Mouse (Mus musculus) C2C12 (cell line): Measurements from ENCODE around the gene Cyld.

Experiments
- CTCF ChIP-seq: IDR thresholded peaks from one replicate; pipeline ENCODE4 v1.5.1; 2011; ENCODE audit not compliant: control insufficient read depth, insufficient read depth, insufficient read length
- FOSL1 ChIP-seq: IDR thresholded peaks from one replicate; pipeline ENCODE4 v1.8.0; 2011; ENCODE audit warnings: mild to moderate bottlenecking, low read length; ENCODE audit not compliant: poor library complexity, insufficient read depth, severe bottlenecking
- MAX ChIP-seq: IDR thresholded peaks from one replicate; pipeline ENCODE4 v1.6.1; 2011; ENCODE audit warnings: mild to moderate bottlenecking, control low read depth
- MYOD1 ChIP-seq: IDR thresholded peaks from one replicate; pipeline ENCODE4 v1.6.1; 2011; ENCODE audit warnings: low read depth; ENCODE audit not compliant: control insufficient read depth, insufficient read length
- USF1 ChIP-seq: IDR thresholded peaks from one replicate; pipeline ENCODE4 v1.6.1; 2011; ENCODE audit warnings: low read depth, mild to moderate bottlenecking, control low read depth, moderate library complexity

DNA sequence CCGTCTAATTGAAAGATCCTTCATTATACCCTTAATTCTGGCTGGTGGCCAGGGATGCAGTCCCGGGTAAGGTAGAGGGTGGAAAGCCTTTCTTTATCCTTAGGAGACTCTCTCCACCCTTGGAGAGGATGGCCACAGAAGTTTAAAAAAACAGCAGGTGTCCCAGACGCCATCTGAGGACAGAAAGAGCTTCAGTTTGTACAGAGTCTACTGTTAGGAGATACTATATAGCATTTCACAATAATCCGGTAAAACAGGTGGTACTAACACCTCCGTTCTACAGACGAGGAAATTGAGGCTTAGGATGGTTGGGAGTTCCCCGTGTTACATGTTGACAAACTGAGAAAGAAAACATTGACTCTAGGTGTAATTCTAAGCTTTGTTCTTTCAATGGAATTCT, 600 bp upstream of the Cyld start:
- TF ChIP-seq CTCF = no peak
- TF ChIP-seq MYOD1 = no peak
- no peak for TF ChIP-seq USF1
- TF ChIP-seq MAX = no peak
- no peak for TF ChIP-seq FOSL1
